25 mouse cellular contexts compared by ENCODE assay signal in genomic region chr1:69746575-69747290, GRCm38 (mm10). TPM values are rescaled to one million over a fixed set of nuclear protein-coding genes. Genes with fewer than 3 reads are reported as not detected.
A peak's percentile ranks its signal among the peaks of the same experiment; 100 is the strongest.
DNase-seq lines count a peak whose midpoint lies in the region; ATAC-seq lines count a peak whose summit lies in the region.
"Had no signal": no experiment of that assay in that cellular context is flagged by ENCODE, and none has a peak within 500 bp of the region (broad histone marks: within the 10 kb centered on the region; RNA-seq: fewer than 3 reads in every experiment).

No protein-coding gene starts in this region.

- 0 out of 2 replicates have a peak, but pooled peaks cover 4% of the 10 kb centered on the region for H3K4me1 ChIP-seq in heart, embryonic 12.5 days (replicated peaks)
- peaks cover 12% of the 10 kb centered on the region for H3K4me1 ChIP-seq in liver, embryonic 13.5 days (replicated peaks)
- H3K4me1 ChIP-seq: heart, embryonic 15.5 days; hindbrain, embryonic 13.5 days; limb, embryonic 10.5 days; midbrain, embryonic 13.5 days had no signal

- H3K9me3 ChIP-seq in heart, embryonic 12.5 days (replicated peaks), result no peaks in the 10 kb centered on the region
- no peaks in the 10 kb centered on the region for H3K9me3 ChIP-seq in liver, embryonic 13.5 days (replicated peaks)
- H3K9me3 ChIP-seq: heart, embryonic 15.5 days; hindbrain, embryonic 13.5 days; limb, embryonic 10.5 days; midbrain, embryonic 13.5 days had no signal

- DNase-seq in heart, adult 11 months, result peak; percentile 64
- DNase-seq in c-Kit-positive CD71-positive TER-119-negative erythroid progenitor cells, embryonic 14.5 days (ENCODE audit: low read depth), result peak; percentile 73
- peak; percentile 33 for DNase-seq in liver, embryonic 13.5 days
- DNase-seq in embryo, embryonic 10.5 days (ENCODE audit: low spot score), result no peak
- no peak for DNase-seq in adrenal gland, adult 2 months
- DNase-seq: adrenal gland, postnatal 14 days; cerebellum, adult 18-20 months; cerebellum, postnatal 25 days; gastrocnemius, postnatal 36 days; heart, postnatal 36 days; kidney, adult 8-10 months; kidney, postnatal 14 days; lung, postnatal 10 days; right cerebral cortex, postnatal 14 days had no signal

- 43% methylated on average over 5 of the region's 5 CpGs for WGBS in heart, embryonic 12.5 days
- 20% methylated on average over 5 of the region's 5 CpGs for WGBS in liver, embryonic 13.5 days (ENCODE audit: insufficient replicate concordance)

- H3K27me3 ChIP-seq in heart, embryonic 12.5 days (replicated peaks), result no peaks in the 10 kb centered on the region
- H3K27me3 ChIP-seq in liver, embryonic 13.5 days, result no peaks in the 10 kb centered on the region
- H3K27me3 ChIP-seq: heart, embryonic 15.5 days; hindbrain, embryonic 13.5 days; midbrain, embryonic 13.5 days had no signal

- H3K4me3 ChIP-seq in heart, embryonic 12.5 days, result no peak overlapping the region
- H3K4me3 ChIP-seq in liver, embryonic 13.5 days (replicated peaks), result no peak overlapping the region
- H3K4me3 ChIP-seq: heart, embryonic 15.5 days; hindbrain, embryonic 13.5 days; layer of hippocampus, adult 2 months; limb, embryonic 10.5 days; midbrain, embryonic 13.5 days had no signal

- no peak overlapping the region for H3K9ac ChIP-seq in heart, embryonic 12.5 days
- no peak overlapping the region for H3K9ac ChIP-seq in liver, embryonic 13.5 days
- H3K9ac ChIP-seq: heart, embryonic 15.5 days; hindbrain, embryonic 13.5 days; midbrain, embryonic 13.5 days had no signal

- no peak for ATAC-seq in heart, embryonic 12.5 days (ENCODE audit: insufficient number of reproducible peaks, low FRiP score)
- ATAC-seq in liver, embryonic 13.5 days (ENCODE audit: low read depth), result peak; percentile 96
- peak; percentile 96 for ATAC-seq in megakaryocyte-erythroid progenitor cell, adult 5-6 weeks (replicated peaks; ENCODE audit: low FRiP score, low TSS enrichment, poor library complexity, severe bottlenecking)
- ATAC-seq in erythroblast, adult 5-6 weeks (replicated peaks; ENCODE audit: low FRiP score, poor library complexity, severe bottlenecking), result no peak
- ATAC-seq: activated CD4-positive, CD25-positive, alpha-beta regulatory T cell, adult 4 months; forebrain, embryonic 16.5 days; midbrain, embryonic 13.5 days had no signal

- no peaks in the 10 kb centered on the region for H3K36me3 ChIP-seq in heart, embryonic 12.5 days
- H3K36me3 ChIP-seq in liver, embryonic 13.5 days, result no peaks in the 10 kb centered on the region
- H3K36me3 ChIP-seq: heart, embryonic 15.5 days; hindbrain, embryonic 13.5 days; limb, embryonic 10.5 days; midbrain, embryonic 13.5 days had no signal

- H3K4me2 ChIP-seq in heart, embryonic 12.5 days, result no peak overlapping the region
- peak overlapping the region; percentile 38 for H3K4me2 ChIP-seq in liver, embryonic 13.5 days
- H3K4me2 ChIP-seq: heart, embryonic 15.5 days; hindbrain, embryonic 13.5 days; midbrain, embryonic 13.5 days had no signal

- no peak overlapping the region for H3K27ac ChIP-seq in heart, embryonic 12.5 days (ENCODE audit: poor library complexity, severe bottlenecking)
- H3K27ac ChIP-seq in liver, embryonic 13.5 days, result peak overlapping the region; percentile 63
- H3K27ac ChIP-seq: heart, embryonic 15.5 days; hindbrain, embryonic 13.5 days; layer of hippocampus, adult 2 months; limb, embryonic 10.5 days; midbrain, embryonic 13.5 days; stomach, postnatal 0 days had no signal

RNA-seq across cellular contexts. Expression of gene Ikzf2, which starts 59.7 kb away (rescaled TPM):
- 2.6 and 2.9 TPM in 2 replicates for polyA plus RNA-seq in heart, embryonic 12.5 days (2016; fragmentation: Nextera tagmentation; extraction: Ambion mirVana)
- 0.69 and 0.82 TPM in 2 replicates for polyA plus RNA-seq in liver, embryonic 13.5 days (2015; fragmentation: Nextera tagmentation; extraction: Ambion mirVana)
- 13.0 and 23.5 TPM in 2 replicates for total RNA-seq in megakaryocyte-erythroid progenitor cell, adult 5-6 weeks (2014; fragmentation: Nextera tagmentation)
- 9.6 and 27.9 TPM in 2 replicates for total RNA-seq in megakaryocyte-erythroid progenitor cell, adult 5-6 weeks (2017)
- 1 to 10 TPM; 7.7 to 9.9 TPM for total RNA-seq in adrenal gland, adult 2 months (2021)
- polyA plus RNA-seq in adrenal gland, adult 2 months (2012; rRNA removed), result 0.22 and 0.80 TPM in 2 replicates
- total RNA-seq in erythroblast, adult 5-6 weeks (2015; ENCODE audit: low replicate concordance), result 1.0 and 4.4 TPM in 2 replicates
- total RNA-seq in erythroblast, adult 5-6 weeks (2017; ENCODE audit: low replicate concordance), result 1.8 and 2.1 TPM in 2 replicates

Comparison
In these comparisons a context has a peak if more than half of its experiments do, and no peak if none do; other contexts are left out.
1. DNase-seq: peak in heart, adult 11 months (single experiment), c-Kit-positive CD71-positive TER-119-negative erythroid progenitor cells, embryonic 14.5 days (single experiment) and liver, embryonic 13.5 days (single experiment); none in embryo, embryonic 10.5 days (single experiment) and adrenal gland, adult 2 months (single experiment).
2. ATAC-seq: peak in liver, embryonic 13.5 days (single experiment) and megakaryocyte-erythroid progenitor cell, adult 5-6 weeks (single experiment); none in heart, embryonic 12.5 days (single experiment) and erythroblast, adult 5-6 weeks (single experiment).